Mouse (Mus musculus): ENCODE data around the gene Gabarap.
"Not testable (repeated sequence)": the region's sequence is repeated elsewhere in the genome, so short reads cannot be mapped to it uniquely, and the experiment has no call there.

Gabarap gene

GRCm38 (mm10) chr11:69998567-69999491 is 7.9 kb downstream of the Gabarap start:
- no peak for DNase-seq (ENCODE audit: low spot score in 2 of 2)

GRCm38 (mm10) chr11:69999666-70000065 is 8.7 kb downstream of the Gabarap start:
- DNase-seq (ENCODE audit: low spot score in 2 of 2) = no peak

GRCm38 (mm10) chr11:70000396-70000898 is 9.5 kb downstream of the Gabarap start, which contains the start of gene Dvl2:
Gene Dvl2, plus strand, starts transcription at chr11:70000595.
- DNase-seq (ENCODE audit: low spot score in 2 of 2) = peak; percentile 88 to 91

GRCm38 (mm10) chr11:70001159-70001558 is 10.2 kb downstream of the Gabarap start:
- DNase-seq (ENCODE audit: low spot score in 2 of 2) = no peak

GRCm38 (mm10) chr11:70001865-70002264 is 10.9 kb downstream of the Gabarap start:
- peak; percentile 52 to 65 for DNase-seq (ENCODE audit: low spot score in 2 of 2)

- DNase-seq (ENCODE audit: low spot score in 2 of 2) = no peak
Measured at GRCm38 (mm10) chr11:70002471-70002870, 11.5 kb downstream of the Gabarap start.

- peak; percentile 49 to 54 for DNase-seq (ENCODE audit: low spot score in 2 of 2)
Measured at GRCm38 (mm10) chr11:70005521-70005920, 14.6 kb downstream of the Gabarap start.

- no peak for DNase-seq (ENCODE audit: low spot score in 2 of 2)
Measured at GRCm38 (mm10) chr11:70010033-70010432, 19.1 kb downstream of the Gabarap start.

GRCm38 (mm10) chr11:70010548-70010947 is 19.6 kb downstream of the Gabarap start:
- DNase-seq (ENCODE audit: low spot score in 2 of 2) = no peak

- no peak for DNase-seq (ENCODE audit: low spot score in 2 of 2)
Measured at GRCm38 (mm10) chr11:70010961-70011360, 20.0 kb downstream of the Gabarap start.

GRCm38 (mm10) chr11:70012931-70013330 is 22.0 kb downstream of the Gabarap start:
- DNase-seq (ENCODE audit: low spot score in 2 of 2) = no peak

- no peak for DNase-seq (ENCODE audit: low spot score in 2 of 2)
Measured at GRCm38 (mm10) chr11:70013408-70013807, 22.5 kb downstream of the Gabarap start.

GRCm38 (mm10) chr11:70014051-70014450 is 23.1 kb downstream of the Gabarap start:
- no peak for DNase-seq (ENCODE audit: low spot score in 2 of 2)

GRCm38 (mm10) chr11:70014880-70015558 is 24.1 kb downstream of the Gabarap start, which contains the start of gene Acadvl:
Gene Acadvl, minus strand, starts transcription at chr11:70015411.
- peak; percentile 79 to 82 for DNase-seq (ENCODE audit: low spot score in 2 of 2)

- DNase-seq (ENCODE audit: low spot score in 2 of 2) = no peak
Measured at GRCm38 (mm10) chr11:70015677-70016076, 24.7 kb downstream of the Gabarap start.

- DNase-seq (ENCODE audit: low spot score in 2 of 2) = not testable (repeated sequence)
Measured at GRCm38 (mm10) chr11:70016177-70016576, 25.2 kb downstream of the Gabarap start.

GRCm38 (mm10) chr11:70016669-70017068 is 25.7 kb downstream of the Gabarap start, which contains the start of gene Dlg4:
Gene Dlg4, plus strand, starts transcription at chr11:70016942.
- DNase-seq (ENCODE audit: low spot score in 2 of 2) = no peak

GRCm38 (mm10) chr11:70017199-70017767 is 26.3 kb downstream of the Gabarap start:
- DNase-seq (ENCODE audit: low spot score in 2 of 2) = no peak

GRCm38 (mm10) chr11:70018131-70018990 is 27.4 kb downstream of the Gabarap start:
- no peak for DNase-seq (ENCODE audit: low spot score in 2 of 2)

GRCm38 (mm10) chr11:70019495-70020021 is 28.6 kb downstream of the Gabarap start:
- no peak for DNase-seq (ENCODE audit: low spot score in 2 of 2)

All from natural killer cell, adult 2 months (primary cell).